Mouse (Mus musculus) ES-Bruce4 (cell line): ENCODE measurements at regions not wholly inside any gene's neighbourhood (a gene's known extent, or its start where the extent isn't known, plus 50 kb on each side); places are given as distances from the start of the nearest gene placed in this dataset.

ENCODE experiments used
- H3K27ac ChIP-seq: 2 replicates; pipeline ENCODE4 v1.5.1; 2012; ENCODE audit warnings: low read length, inconsistent platforms; ENCODE audit not compliant: insufficient read depth
- H3K27me3 ChIP-seq: 2 replicates; pipeline ENCODE4 v1.6.1; 2012; ENCODE audit warnings: mild to moderate bottlenecking, low read length, inconsistent platforms; ENCODE audit not compliant: control insufficient read depth, poor library complexity, insufficient read depth, severe bottlenecking
- H3K36me3 ChIP-seq: 2 replicates; pipeline ENCODE4 v1.6.1; 2012; ENCODE audit warnings: inconsistent platforms, mild to moderate bottlenecking, low read length, moderate library complexity; ENCODE audit not compliant: control insufficient read depth, poor library complexity, insufficient read depth, severe bottlenecking
- H3K4me1 ChIP-seq: one replicate; pipeline ENCODE4 v1.8.1; 2011; ENCODE audit warnings: low read length; ENCODE audit not compliant: control insufficient read depth, insufficient read depth
- H3K4me3 ChIP-seq: 2 replicates; pipeline ENCODE4 v1.5.1; 2011; ENCODE audit warnings: low read depth, mild to moderate bottlenecking, low read length
- H3K9ac ChIP-seq: 2 replicates; pipeline ENCODE4 v1.6.1; 2012; ENCODE audit warnings: low read depth, mild to moderate bottlenecking, inconsistent platforms; ENCODE audit not compliant: poor library complexity, severe bottlenecking
- H3K9me3 ChIP-seq: replicated peaks from 2 replicates; pipeline ENCODE4 v1.6.1; 2012; ENCODE audit warnings: mild to moderate bottlenecking, low read length, inconsistent platforms; ENCODE audit not compliant: control insufficient read depth, poor library complexity, insufficient read depth, severe bottlenecking
- CTCF ChIP-seq: IDR thresholded peaks from one replicate; pipeline ENCODE4 v1.8.1; 2011; ENCODE audit warnings: low read depth, low read length
- EP300 ChIP-seq: IDR thresholded peaks from 2 replicates; pipeline ENCODE4 v1.6.1; 2011; ENCODE audit warnings: low read depth, low read length; ENCODE audit not compliant: insufficient read depth
- POLR2A ChIP-seq: IDR thresholded peaks from one replicate; pipeline ENCODE4 v1.8.1; 2011; ENCODE audit warnings: low read length; ENCODE audit not compliant: insufficient read depth

DNA sequence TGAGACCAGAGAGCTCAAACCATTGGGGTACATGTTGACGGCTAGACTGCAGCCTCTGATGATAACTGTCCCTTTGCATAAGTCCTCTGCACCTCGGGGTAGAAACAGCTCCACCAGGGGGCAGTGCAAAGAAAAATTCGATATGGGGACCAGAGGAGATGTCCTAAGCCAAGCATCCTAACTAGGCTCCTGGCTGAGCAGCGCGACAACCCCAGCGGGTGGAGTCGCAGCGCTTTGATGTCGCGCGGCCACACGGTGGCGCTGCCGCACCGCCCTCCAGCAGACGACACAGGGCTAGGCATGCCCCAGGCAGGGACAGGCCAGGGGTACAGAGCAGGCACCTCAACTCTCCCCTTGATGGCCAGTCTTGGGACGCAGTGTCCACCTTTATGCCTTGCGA, 163.8 kb downstream of the Ttc8 start:
- TF ChIP-seq CTCF (peak; percentile 93), EP300 (peak; percentile 58; the same call in 1 of the 2 replicates), POLR2A (no peak)
- Histone ChIP-seq H3K4me1 (no peaks in the 10 kb centered on the region), H3K27me3 (no peaks in the 10 kb centered on the region; the same call in 1 of the 2 replicates), H3K27ac (no peak overlapping the region), H3K9me3 (no peaks in the 10 kb centered on the region), H3K4me3 (no peak overlapping the region), H3K9ac (no peak overlapping the region), H3K36me3 (no peaks in the 10 kb centered on the region)

DNA sequence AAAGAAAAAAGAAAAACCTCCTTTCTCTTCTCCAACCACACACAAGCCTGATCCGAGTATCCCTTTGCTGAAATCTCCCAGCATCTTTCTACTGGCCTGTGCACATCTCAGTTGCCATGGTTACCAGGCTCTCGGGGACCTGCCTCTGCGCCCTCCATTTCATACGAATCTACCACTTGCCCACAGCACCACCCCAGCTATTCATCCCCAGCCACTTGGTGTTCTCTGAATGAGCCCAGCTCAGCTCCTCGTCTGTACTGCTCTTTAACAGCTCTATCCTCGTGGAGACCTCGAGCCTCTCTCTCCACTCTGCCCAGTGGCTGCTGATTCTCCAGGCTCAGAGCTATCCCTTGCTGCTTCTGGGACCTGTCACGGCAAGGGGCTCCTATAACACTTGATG, 166.9 kb downstream of the Ttc8 start:
- H3K4me1 ChIP-seq = no peaks in the 10 kb centered on the region
- no peak for TF ChIP-seq CTCF
- TF ChIP-seq POLR2A = no peak
- no peak for TF ChIP-seq EP300

DNA sequence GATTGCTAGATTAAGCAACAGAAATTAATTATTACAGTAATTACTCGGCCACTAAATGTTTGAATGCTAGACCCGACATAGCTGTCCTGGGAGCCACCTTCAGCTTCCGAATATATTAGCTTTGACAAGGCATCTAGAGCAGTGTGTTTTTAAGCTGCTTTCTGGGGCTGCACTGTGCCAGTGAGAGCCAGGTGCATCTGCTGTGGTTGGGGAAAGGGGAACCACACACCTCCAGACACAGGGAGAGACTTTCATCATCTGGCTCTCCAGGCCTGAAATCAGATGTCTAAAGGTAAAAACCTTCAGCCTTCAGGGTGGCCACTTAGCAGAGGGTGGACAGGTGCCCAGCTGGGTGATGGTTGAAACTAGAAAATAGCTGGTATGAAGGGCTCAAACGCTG, 171.4 kb downstream of the Ttc8 start:
- no peak for TF ChIP-seq POLR2A
- no peak for TF ChIP-seq EP300
- no peak for TF ChIP-seq CTCF
- Histone ChIP-seq H3K9me3 (no peaks in the 10 kb centered on the region), H3K4me3 (no peak overlapping the region), H3K36me3 (no peaks in the 10 kb centered on the region), H3K27ac (no peak overlapping the region), H3K4me1 (no peaks in the 10 kb centered on the region), H3K27me3 (no peaks in the 10 kb centered on the region), H3K9ac (no peak overlapping the region)

More for the DNA sequence above, 166.9 kb downstream of the Ttc8 start:
- no peak overlapping the region for H3K9ac ChIP-seq
- no peak overlapping the region for H3K27ac ChIP-seq
- H3K9me3 ChIP-seq = no peaks in the 10 kb centered on the region
- no peak overlapping the region for H3K4me3 ChIP-seq
- no peaks in the 10 kb centered on the region for H3K36me3 ChIP-seq
- no peaks in the 10 kb centered on the region for H3K27me3 ChIP-seq

DNA sequence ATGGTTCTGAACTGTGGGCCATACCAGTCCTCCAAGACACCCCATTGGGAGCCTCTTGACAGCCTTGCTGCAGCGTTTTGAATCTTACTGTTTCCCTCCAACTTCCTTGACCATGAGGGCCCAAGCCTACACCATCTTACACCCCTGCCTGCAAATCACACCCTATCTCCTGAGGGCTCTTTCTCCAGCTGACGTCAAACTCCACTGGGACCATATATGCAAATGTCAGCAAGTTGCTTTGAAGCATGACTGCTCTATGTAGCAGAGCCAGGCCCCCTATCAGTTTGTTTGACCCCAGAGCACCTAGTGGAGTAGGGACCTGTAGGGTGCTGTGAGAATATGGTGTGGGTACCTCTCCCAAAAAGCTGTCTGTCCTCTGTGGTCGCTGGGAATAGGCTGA, 172.8 kb downstream of the Ttc8 start:
- Histone ChIP-seq H3K36me3 (no peaks in the 10 kb centered on the region), H3K4me1 (no peaks in the 10 kb centered on the region), H3K9me3 (no peaks in the 10 kb centered on the region), H3K9ac (no peak overlapping the region), H3K27ac (no peak overlapping the region), H3K27me3 (no peaks in the 10 kb centered on the region), H3K4me3 (no peak overlapping the region)
- TF ChIP-seq CTCF = no peak
- no peak for TF ChIP-seq POLR2A
- TF ChIP-seq EP300 = no peak

DNA sequence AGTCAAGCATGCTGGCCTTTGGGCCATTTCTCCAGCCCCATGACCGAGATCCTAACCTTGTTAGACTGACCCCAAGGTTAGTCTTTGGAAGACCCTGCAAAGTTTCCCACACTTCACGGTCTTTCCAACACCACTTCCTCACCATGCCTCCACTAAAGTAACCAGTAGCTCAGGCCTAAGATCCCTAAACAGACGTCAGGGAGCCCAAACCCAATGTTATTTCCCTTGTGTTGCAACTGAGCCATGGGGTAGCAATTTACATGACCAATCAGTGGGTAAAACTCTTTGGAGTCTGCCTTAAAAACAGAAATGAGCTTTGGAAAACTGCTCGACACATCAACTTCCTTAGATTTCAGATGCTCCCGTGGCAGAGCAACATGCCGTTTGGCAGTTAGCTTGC, 173.6 kb downstream of the Ttc8 start:
- H3K9me3 ChIP-seq = no peaks in the 10 kb centered on the region
- TF ChIP-seq EP300 (no peak), CTCF (no peak), POLR2A (no peak)
- no peak overlapping the region for H3K9ac ChIP-seq
- H3K4me1 ChIP-seq = no peaks in the 10 kb centered on the region
- H3K4me3 ChIP-seq = no peak overlapping the region
- H3K27ac ChIP-seq = no peak overlapping the region
- no peaks in the 10 kb centered on the region for H3K27me3 ChIP-seq
- no peaks in the 10 kb centered on the region for H3K36me3 ChIP-seq

DNA sequence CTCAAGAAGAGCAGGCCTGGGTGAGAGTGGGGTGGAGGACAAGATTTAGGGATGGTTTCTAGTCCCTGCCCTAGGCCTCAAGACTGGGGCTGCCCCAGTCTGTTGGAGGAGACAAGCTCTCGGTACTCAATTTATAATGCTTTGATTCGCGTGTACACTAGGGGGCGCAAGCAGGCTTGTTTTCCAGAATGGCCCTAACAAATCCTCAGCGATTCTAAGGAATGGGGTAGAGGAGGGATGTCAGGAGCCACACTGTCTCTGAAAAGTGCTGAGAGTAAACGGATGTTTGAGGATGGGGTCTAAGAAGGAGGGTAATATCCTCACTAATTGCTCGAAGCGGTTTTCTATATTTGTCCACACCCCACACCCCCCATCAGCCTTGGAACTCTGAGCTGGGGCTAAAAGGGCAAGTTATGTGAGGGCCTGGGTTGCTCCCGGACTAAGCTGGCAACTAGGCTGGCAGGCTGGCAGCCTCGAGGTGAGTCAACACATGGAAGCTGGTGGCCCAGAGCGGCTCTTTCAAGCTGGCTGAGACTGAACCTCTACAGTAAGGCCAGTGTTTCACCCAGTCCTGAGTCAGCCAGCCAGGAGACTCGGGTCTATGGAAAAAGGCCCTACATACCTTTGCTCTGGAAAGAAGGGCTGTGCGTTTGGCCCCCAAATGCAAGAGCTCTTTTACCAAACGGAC, 176.7 kb downstream of the Ttc8 start:
- TF ChIP-seq POLR2A = no peak
- TF ChIP-seq CTCF = peak; percentile 64
- no peak overlapping the region for H3K27ac ChIP-seq
- no peaks in the 10 kb centered on the region for H3K4me1 ChIP-seq
- no peaks in the 10 kb centered on the region for H3K36me3 ChIP-seq
- H3K4me3 ChIP-seq = no peak overlapping the region
- H3K9me3 ChIP-seq = no peaks in the 10 kb centered on the region
- H3K27me3 ChIP-seq = no peaks in the 10 kb centered on the region
- H3K9ac ChIP-seq = no peak overlapping the region
